Mouse (Mus musculus): ENCODE results near the gene AC140267.1. TPM values are rescaled to one million over a fixed set of nuclear protein-coding genes. Genes with fewer than 3 reads are reported as not detected.

The AC140267.1 gene
- polyA plus RNA-seq, 1 experiment from 2014 or later, result not detected

DNA sequence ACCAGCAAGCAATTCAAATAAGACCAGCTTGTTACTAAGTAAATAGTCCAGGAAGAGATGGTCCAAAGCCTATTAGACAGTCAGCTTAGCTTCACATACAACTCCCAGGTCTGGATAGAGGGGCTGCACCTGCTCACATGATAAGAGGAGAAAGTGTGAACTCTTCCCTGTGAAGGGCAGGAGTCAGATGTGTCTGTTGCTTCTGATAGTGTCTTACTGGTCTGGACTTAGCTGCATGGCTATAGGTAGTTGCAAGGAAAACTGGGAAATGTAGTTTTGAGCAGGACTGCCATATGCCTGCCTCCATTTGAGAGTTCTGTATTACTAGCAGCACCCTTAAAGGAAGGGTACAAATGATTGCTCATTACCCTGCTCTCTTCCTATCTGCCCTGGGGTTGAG is 21.9 kb upstream of the AC140267.1 start:
- H3K27me3 ChIP-seq, result no peaks in the 10 kb centered on the region
- peaks cover 12% of the 10 kb centered on the region for H3K36me3 ChIP-seq
- H3K27ac ChIP-seq (replicated peaks), result no peak overlapping the region
- no peaks in the 10 kb centered on the region for H3K9me3 ChIP-seq (replicated peaks)
- ATAC-seq (ENCODE audit: insufficient number of reproducible peaks, low FRiP score, low TSS enrichment, low read depth), result no peak
- no peaks in the 10 kb centered on the region for H3K4me1 ChIP-seq
- H3K4me2 ChIP-seq (replicated peaks), result no peak overlapping the region
- no peak overlapping the region for H3K9ac ChIP-seq
- no peak overlapping the region for H3K4me3 ChIP-seq (replicated peaks)

DNA sequence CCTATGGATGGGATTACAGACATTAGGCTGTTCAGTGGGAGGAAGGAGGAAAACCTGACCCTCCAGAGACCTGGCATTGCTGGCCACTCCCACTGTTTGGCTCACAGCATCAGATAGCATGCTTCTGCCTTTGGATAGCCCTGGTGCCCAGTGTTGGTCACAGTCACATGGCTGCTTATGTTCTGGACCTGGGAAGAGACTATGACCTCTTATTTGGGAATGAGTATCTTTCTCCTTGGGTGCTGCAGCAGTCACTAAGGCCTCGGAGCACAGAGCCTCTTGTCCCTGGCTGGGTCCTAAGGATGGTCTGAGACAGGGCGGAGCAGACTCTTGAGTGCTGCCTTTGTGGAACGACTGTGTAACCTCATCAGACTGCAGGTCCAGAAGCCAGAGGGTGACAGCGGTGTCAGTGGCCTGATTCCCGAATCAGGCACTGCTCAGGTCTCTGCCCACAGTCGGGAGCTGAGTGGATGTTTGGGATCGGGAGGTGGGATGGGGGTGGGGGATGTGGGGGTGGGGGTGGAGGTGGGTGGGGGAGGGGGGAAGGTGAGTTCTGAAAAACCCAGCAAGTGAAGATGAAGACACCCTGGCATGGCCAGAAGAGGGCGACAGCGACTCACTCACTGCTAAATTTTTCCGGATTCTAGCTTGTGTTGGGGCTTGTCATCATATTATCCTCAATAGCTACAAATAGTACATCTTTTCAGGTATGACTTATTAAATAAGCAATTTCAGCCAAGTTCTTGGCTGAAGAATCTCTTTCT is 19.7 kb upstream of the AC140267.1 start:
- Histone ChIP-seq H3K4me3 (replicated peaks) (no peak overlapping the region), H3K36me3 (peaks cover 12% of the 10 kb centered on the region), H3K9me3 (replicated peaks) (no peaks in the 10 kb centered on the region), H3K27ac (replicated peaks) (no peak overlapping the region), H3K9ac (no peak overlapping the region), H3K4me2 (replicated peaks) (no peak overlapping the region), H3K4me1 (peaks cover 6% of the 10 kb centered on the region; the same call in 1 of the 2 replicates), H3K27me3 (no peaks in the 10 kb centered on the region)
- WGBS, result 19% methylated on average over 10 of the region's 10 CpGs
- no peak for ATAC-seq (ENCODE audit: insufficient number of reproducible peaks, low FRiP score, low TSS enrichment, low read depth)

DNA sequence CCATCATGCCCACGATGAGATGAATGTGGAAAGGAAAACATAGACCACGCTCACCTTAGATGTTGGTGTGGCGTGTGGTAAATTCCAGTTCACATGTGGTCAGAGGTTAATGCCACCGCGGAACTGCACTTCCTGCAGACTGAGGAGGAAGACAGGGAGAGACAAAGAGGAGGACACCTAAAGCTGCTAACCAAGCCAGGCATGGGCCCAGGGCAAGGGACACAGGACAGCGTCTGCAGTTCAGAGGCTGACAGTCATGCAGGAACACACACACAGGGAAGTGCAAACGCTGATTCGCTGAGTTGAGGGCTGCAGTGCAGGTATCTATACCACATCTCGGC is 19.2 kb upstream of the AC140267.1 start:
- Histone ChIP-seq H3K27ac (replicated peaks) (no peak overlapping the region), H3K4me1 (peaks cover 6% of the 10 kb centered on the region; the same call in 1 of the 2 replicates), H3K9me3 (replicated peaks) (no peaks in the 10 kb centered on the region), H3K9ac (no peak overlapping the region), H3K4me3 (replicated peaks) (no peak overlapping the region), H3K4me2 (replicated peaks) (no peak overlapping the region), H3K36me3 (peaks cover 10% of the 10 kb centered on the region), H3K27me3 (no peaks in the 10 kb centered on the region)
- 51% methylated on average over 9 of the region's 9 CpGs for WGBS
- no peak for ATAC-seq (ENCODE audit: insufficient number of reproducible peaks, low FRiP score, low TSS enrichment, low read depth)

DNA sequence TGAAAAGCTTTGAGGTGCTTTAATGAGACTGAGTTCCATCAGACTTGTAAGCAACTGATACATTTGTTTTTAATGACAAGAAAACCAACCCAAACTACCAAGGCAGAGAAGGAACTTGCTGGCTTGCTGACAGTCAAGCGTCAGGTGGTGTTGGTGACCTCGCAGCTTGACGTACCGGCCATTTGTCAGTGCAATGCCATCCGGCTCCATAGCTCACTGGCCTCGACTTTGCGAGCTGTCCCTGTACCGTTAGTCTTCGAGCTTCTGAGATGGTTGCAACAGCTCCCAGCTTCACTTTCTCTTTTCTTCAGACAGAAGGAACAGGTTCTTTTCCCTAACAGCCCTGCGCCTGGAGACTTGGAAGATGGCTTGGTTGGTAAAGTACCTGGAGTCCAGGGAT is 18.2 kb upstream of the AC140267.1 start:
- ATAC-seq (ENCODE audit: insufficient number of reproducible peaks, low FRiP score, low TSS enrichment, low read depth), result no peak
- H3K9me3 ChIP-seq (replicated peaks), result no peaks in the 10 kb centered on the region
- H3K4me3 ChIP-seq (replicated peaks), result no peak overlapping the region
- WGBS, result 88% methylated on average over 10 of the region's 10 CpGs
- no peak overlapping the region for H3K9ac ChIP-seq
- H3K4me1 ChIP-seq, result peaks cover 6% of the 10 kb centered on the region; the same call in 1 of the 2 replicates
- H3K4me2 ChIP-seq (replicated peaks), result no peak overlapping the region
- no peaks in the 10 kb centered on the region for H3K36me3 ChIP-seq
- H3K27me3 ChIP-seq, result no peaks in the 10 kb centered on the region
- no peak overlapping the region for H3K27ac ChIP-seq (replicated peaks)

DNA sequence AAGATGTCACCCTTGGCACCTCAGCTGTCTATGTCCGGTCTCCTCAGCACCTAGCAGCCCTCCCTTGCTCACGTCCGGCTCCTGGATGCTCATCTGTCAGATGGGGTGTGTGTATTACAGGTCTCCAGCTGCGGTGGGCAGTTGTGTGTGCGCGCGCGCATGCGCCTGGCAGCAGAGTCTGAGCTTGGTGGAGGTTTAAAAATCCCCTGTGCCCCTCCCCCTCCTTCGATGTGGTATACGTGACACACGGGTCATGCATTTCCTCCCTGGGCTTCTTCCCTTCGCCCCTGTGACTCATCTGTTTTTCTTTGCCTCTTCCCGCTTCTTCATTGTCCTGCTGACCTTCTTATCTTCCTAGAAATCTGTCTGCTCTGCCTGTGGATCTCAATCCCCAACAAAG is 16.4 kb upstream of the AC140267.1 start:
- Histone ChIP-seq H3K9ac (no peak overlapping the region), H3K27ac (replicated peaks) (no peak overlapping the region), H3K9me3 (replicated peaks) (no peaks in the 10 kb centered on the region), H3K4me3 (replicated peaks) (no peak overlapping the region), H3K36me3 (no peaks in the 10 kb centered on the region), H3K4me2 (replicated peaks) (no peak overlapping the region), H3K4me1 (peaks cover 6% of the 10 kb centered on the region; the same call in 1 of the 2 replicates), H3K27me3 (no peaks in the 10 kb centered on the region)
- WGBS, result 32% methylated on average over 14 of the region's 14 CpGs
- no peak for ATAC-seq (ENCODE audit: insufficient number of reproducible peaks, low FRiP score, low TSS enrichment, low read depth)

DNA sequence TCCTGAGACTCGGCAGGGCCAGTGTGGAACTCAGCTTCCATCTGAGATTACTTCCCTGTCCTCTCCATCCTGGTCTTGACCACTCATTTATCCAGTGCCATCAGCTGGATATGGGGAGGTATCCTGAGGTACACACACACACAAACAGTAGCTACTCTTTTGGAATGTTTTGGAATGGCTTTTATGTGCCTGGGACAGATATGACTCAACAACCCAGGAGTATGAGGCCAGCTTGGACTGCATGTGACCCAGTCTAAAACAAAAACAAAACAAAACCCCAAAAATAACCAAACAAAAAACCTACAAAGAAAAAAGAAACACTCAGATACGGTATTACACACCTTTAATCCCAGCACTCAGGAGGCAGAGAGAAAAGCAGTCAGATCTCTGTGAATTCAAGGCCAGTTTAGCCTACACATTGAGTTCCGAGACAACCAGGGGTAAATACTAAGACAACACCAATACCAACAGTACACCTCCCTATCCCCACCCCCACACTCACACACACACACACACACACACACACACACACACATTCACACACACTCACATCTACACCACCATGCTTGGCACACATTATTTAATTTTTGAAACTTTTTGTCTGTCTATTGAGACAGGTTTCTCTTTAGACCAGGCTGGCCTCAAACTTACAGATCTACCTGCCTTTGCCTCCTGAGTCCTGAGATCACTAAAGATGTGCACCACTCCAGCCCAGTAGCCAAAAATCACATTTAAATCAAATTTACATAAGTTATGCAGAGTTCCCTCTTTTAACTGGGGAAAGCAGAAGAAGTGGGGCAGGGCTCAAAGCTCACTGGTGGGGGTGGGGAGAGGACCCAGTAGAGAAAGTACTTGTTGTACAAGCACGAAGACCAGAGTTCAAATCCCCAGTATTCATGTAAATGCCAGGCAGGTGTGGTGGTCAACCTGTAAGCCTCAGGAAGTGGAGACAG is 15.7 kb upstream of the AC140267.1 start:
- no peak overlapping the region for H3K4me2 ChIP-seq (replicated peaks)

DNA sequence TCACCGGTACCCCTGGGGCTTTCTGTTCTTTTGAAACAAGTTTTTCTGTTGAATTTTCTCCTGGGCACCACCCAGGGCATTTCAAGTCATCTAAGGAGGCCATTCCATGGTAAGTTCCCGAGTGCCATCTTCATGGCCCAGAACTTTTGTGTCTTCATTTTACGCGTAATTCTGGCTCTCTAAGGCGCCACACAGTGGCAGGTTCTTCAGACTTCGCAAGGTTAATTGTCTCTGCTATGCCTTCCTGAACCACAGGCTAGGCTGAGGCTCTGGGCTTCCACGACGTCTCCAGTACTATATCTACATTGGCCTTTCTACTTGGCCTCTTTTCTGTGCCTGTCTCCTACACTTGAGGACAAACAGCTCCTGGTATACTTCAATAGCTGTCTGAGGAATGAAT is 14.6 kb upstream of the AC140267.1 start:
- 68% methylated on average over 8 of the region's 8 CpGs for WGBS
- H3K27me3 ChIP-seq, result no peaks in the 10 kb centered on the region
- no peaks in the 10 kb centered on the region for H3K36me3 ChIP-seq
- ATAC-seq (ENCODE audit: insufficient number of reproducible peaks, low FRiP score, low TSS enrichment, low read depth), result no peak
- no peaks in the 10 kb centered on the region for H3K9me3 ChIP-seq (replicated peaks)
- H3K4me3 ChIP-seq (replicated peaks), result no peak overlapping the region
- peaks cover 6% of the 10 kb centered on the region; the same call in 1 of the 2 replicates for H3K4me1 ChIP-seq
- H3K9ac ChIP-seq, result no peak overlapping the region
- H3K4me2 ChIP-seq (replicated peaks), result no peak overlapping the region
- no peak overlapping the region for H3K27ac ChIP-seq (replicated peaks)

More for the DNA sequence above, 15.7 kb upstream of the AC140267.1 start:
- no peak overlapping the region for H3K4me3 ChIP-seq (replicated peaks)
- no peak for ATAC-seq (ENCODE audit: insufficient number of reproducible peaks, low FRiP score, low TSS enrichment, low read depth)
- no peaks in the 10 kb centered on the region for H3K27me3 ChIP-seq
- no peak overlapping the region for H3K27ac ChIP-seq (replicated peaks)
- H3K36me3 ChIP-seq, result no peaks in the 10 kb centered on the region
- no peaks in the 10 kb centered on the region for H3K9me3 ChIP-seq (replicated peaks)
- WGBS, result 54% methylated on average over 4 of the region's 4 CpGs
- no peak overlapping the region for H3K9ac ChIP-seq
- H3K4me1 ChIP-seq, result peaks cover 6% of the 10 kb centered on the region; the same call in 1 of the 2 replicates

DNA sequence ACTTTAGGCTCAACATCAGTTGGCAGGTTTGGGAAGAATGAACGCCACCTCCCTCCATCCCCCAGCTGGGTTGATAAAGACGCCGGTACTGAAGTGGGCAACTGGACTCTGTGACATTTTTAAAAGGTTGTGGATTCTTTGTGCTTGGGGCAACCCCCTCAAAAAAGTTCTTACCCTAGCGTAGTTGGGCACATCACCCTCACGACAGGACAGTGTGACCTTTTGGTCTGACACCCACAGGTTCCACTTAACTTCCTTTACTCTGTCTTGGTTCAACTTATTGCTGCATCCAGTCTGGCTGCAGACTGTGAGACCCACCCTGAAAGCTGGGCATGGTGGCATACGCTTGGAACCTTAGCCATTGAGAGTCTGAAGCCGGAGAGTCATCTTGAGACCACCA is 11.9 kb upstream of the AC140267.1 start:
- peaks cover 6% of the 10 kb centered on the region; the same call in 1 of the 2 replicates for H3K4me1 ChIP-seq
- H3K4me2 ChIP-seq (replicated peaks), result no peak overlapping the region
- H3K36me3 ChIP-seq, result no peaks in the 10 kb centered on the region
- no peak overlapping the region for H3K4me3 ChIP-seq (replicated peaks)
- ATAC-seq (ENCODE audit: insufficient number of reproducible peaks, low FRiP score, low TSS enrichment, low read depth), result no peak
- no peaks in the 10 kb centered on the region for H3K27me3 ChIP-seq
- no peaks in the 10 kb centered on the region for H3K9me3 ChIP-seq (replicated peaks)
- H3K9ac ChIP-seq, result no peak overlapping the region
- WGBS, result 88% methylated on average over 7 of the region's 7 CpGs
- no peak overlapping the region for H3K27ac ChIP-seq (replicated peaks)

DNA sequence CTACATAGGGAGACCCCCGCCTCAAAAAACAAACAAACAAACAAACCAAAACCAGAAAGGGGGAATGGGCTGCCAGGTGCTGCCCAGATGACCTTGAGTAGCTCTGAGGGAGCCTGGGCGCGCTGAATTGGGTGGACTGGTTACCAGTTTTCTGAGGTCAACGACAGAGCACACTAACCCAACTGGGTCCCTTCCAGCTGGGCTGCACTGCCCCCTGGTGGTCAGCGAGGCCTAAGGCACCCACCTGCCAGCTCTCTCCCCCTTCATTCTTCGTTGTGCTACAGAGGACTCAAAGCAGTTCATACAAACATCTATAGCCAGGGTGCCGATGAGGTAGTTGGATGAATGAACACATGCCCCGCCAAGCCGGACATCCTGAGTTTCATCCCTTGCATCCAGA is 10.4 kb upstream of the AC140267.1 start:
- H3K27me3 ChIP-seq, result no peaks in the 10 kb centered on the region
- H3K4me3 ChIP-seq (replicated peaks), result no peak overlapping the region
- H3K4me2 ChIP-seq (replicated peaks), result no peak overlapping the region
- H3K36me3 ChIP-seq, result no peaks in the 10 kb centered on the region
- H3K9me3 ChIP-seq (replicated peaks), result no peaks in the 10 kb centered on the region
- H3K27ac ChIP-seq (replicated peaks), result no peak overlapping the region
- no peak overlapping the region for H3K9ac ChIP-seq
- 20% methylated on average over 9 of the region's 9 CpGs for whole genome bisulfite sequencing
- no peak for ATAC-seq (ENCODE audit: insufficient number of reproducible peaks, low FRiP score, low TSS enrichment, low read depth)
- no peaks in the 10 kb centered on the region for H3K4me1 ChIP-seq

DNA sequence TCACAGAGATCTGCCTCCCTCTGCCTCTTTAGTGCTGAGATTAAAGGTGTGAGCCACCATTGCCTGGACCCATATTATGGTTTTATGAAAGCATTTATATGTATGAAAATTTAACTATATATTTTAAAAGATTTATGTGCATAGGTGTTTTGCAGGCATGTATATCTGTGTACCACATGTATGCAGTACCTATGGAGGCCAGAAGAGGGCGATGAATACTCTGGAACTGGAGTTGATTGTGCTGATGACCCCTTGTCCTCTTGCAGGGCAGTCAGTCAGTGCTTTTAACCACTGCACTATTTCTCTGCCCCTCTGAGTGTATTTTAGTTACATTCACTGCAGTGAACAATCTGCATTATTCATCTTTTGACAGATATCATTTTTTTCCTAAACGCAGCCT is 9.8 kb upstream of the AC140267.1 start:
- no peaks in the 10 kb centered on the region for H3K4me1 ChIP-seq
- no peak overlapping the region for H3K27ac ChIP-seq (replicated peaks)
- H3K4me3 ChIP-seq (replicated peaks), result no peak overlapping the region
- 46% methylated on average over 2 of the region's 2 CpGs for WGBS
- no peaks in the 10 kb centered on the region for H3K9me3 ChIP-seq (replicated peaks)
- ATAC-seq (ENCODE audit: insufficient number of reproducible peaks, low FRiP score, low TSS enrichment, low read depth), result no peak
- H3K27me3 ChIP-seq, result no peaks in the 10 kb centered on the region
- H3K36me3 ChIP-seq, result no peaks in the 10 kb centered on the region
- H3K4me2 ChIP-seq (replicated peaks), result no peak overlapping the region
- no peak overlapping the region for H3K9ac ChIP-seq

DNA sequence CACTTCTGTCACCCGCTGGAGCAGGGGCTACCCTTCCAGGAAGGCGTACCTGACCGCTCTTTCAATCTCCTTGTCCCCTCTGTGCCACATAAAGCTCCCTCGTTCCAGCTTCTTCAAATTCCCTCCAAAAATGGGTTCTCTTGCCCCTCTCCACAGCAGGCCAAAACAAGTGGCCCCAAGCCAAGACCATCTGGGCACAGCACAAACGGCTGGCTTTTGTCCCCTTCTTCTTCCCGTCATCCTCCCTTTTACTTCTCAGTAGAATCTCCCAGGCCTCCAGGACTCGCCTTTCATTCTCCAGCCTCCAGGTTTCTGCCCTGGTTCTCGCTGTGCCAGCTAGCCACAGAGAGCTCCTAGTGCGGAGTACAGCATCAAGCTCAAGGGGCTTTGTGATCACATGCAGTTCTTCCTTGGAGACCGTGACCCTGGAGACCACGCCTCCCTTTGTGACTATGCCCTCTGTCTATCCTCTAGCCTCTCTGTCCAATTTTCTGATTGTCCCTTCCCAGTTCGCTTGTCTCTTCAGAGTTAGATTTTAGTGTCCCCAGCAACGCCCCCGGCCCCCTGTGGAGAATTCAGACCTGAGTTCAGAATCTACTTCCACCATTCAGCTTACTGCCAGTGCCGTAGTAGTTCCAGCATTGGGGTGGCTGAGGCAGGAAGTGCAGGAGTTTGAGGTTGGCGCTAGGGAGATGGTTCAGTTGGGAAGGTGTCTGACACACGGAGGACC is 7.4 kb upstream of the AC140267.1 start:
- no peak overlapping the region for H3K9ac ChIP-seq
- H3K27ac ChIP-seq (replicated peaks), result no peak overlapping the region
- H3K9me3 ChIP-seq (replicated peaks), result no peaks in the 10 kb centered on the region
- WGBS, result 78% methylated on average over 17 of the region's 17 CpGs
- H3K4me2 ChIP-seq (replicated peaks), result no peak overlapping the region
- no peaks in the 10 kb centered on the region for H3K27me3 ChIP-seq
- no peak overlapping the region for H3K4me3 ChIP-seq (replicated peaks)
- peaks cover 2% of the 10 kb centered on the region; the same call in 1 of the 2 replicates for H3K4me1 ChIP-seq
- no peak for ATAC-seq (ENCODE audit: insufficient number of reproducible peaks, low FRiP score, low TSS enrichment, low read depth)
- H3K36me3 ChIP-seq, result no peaks in the 10 kb centered on the region

Measured in embryonic facial prominence, embryonic 15.5 days (tissue).